In genomic region chr1:97918495-97918894, GRCm38 (mm10) we compare ENCODE assay signal across 9 mouse cellular contexts.
A peak's percentile ranks its signal among the peaks of the same experiment; 100 is the strongest.
DNase-seq lines count a peak whose midpoint lies in the region; ATAC-seq and TF ChIP-seq lines count a peak whose summit lies in the region.
"Had no signal": no experiment of that assay in that cellular context is flagged by ENCODE, and none has a peak within 500 bp of the region (broad histone marks: within the 10 kb centered on the region; RNA-seq: fewer than 3 reads in every experiment).

No protein-coding gene starts in this region.

- no peaks in the 10 kb centered on the region for H3K27me3 ChIP-seq in intestine, embryonic 15.5 days (replicated peaks)
- no peaks in the 10 kb centered on the region for H3K27me3 ChIP-seq in lung, embryonic 14.5 days (ENCODE audit: insufficient read depth, low read length)

- no peak overlapping the region for H3K9ac ChIP-seq in intestine, embryonic 15.5 days
- H3K9ac ChIP-seq in lung, embryonic 14.5 days = no peak overlapping the region

- 0 out of 2 replicates have a peak, but pooled peaks cover 2% of the 10 kb centered on the region for H3K4me1 ChIP-seq in intestine, embryonic 15.5 days (replicated peaks)
- peaks cover 4% of the 10 kb centered on the region; the same call in 1 of the 2 replicates for H3K4me1 ChIP-seq in lung, embryonic 14.5 days (ENCODE audit: insufficient read depth)

- DNase-seq in 416B (ENCODE audit: low read depth) = peak; percentile 21
- peak; percentile 38 for DNase-seq in T-cell, adult 2 months (ENCODE audit: low spot score)
- peak; percentile 87 for DNase-seq in lung, embryonic 14.5 days
- DNase-seq in B cell, adult 2 months = no peak
- no peak for DNase-seq in frontal cortex, postnatal 25 days (ENCODE audit: low spot score in 2 of 2)
- DNase-seq in Muller cell, postnatal 12 days (ENCODE audit: inconsistent ontology term) = no peak

- no peaks in the 10 kb centered on the region for H3K9me3 ChIP-seq in intestine, embryonic 15.5 days
- no peaks in the 10 kb centered on the region for H3K9me3 ChIP-seq in lung, embryonic 14.5 days (ENCODE audit: low read depth, low read length)

- 23% methylated on average over 8 of the region's 8 CpGs for WGBS in intestine, embryonic 15.5 days
- WGBS in lung, embryonic 14.5 days = 5% methylated on average over 8 of the region's 8 CpGs

- H3K4me2 ChIP-seq in intestine, embryonic 15.5 days (replicated peaks) = no peak overlapping the region
- peak overlapping the region; percentile 29 for H3K4me2 ChIP-seq in lung, embryonic 14.5 days

- no peak for TF ChIP-seq CTCF in lung, embryonic 14.5 days (IDR thresholded peaks at IDR 0.05; ENCODE audit: low read depth)

- no peak overlapping the region for H3K27ac ChIP-seq in intestine, embryonic 15.5 days
- H3K27ac ChIP-seq in lung, embryonic 14.5 days (ENCODE audit: low read depth) = no peak overlapping the region
- H3K27ac ChIP-seq: macrophage had no signal

- ATAC-seq in intestine, embryonic 15.5 days = peak; percentile 86
- ATAC-seq in lung, embryonic 14.5 days (ENCODE audit: insufficient read depth) = peak; percentile 96
- ATAC-seq in inflammation-experienced regulatory T-cells, adult 6 months = no peak

- no peak overlapping the region for H3K4me3 ChIP-seq in intestine, embryonic 15.5 days (replicated peaks)
- no peak overlapping the region for H3K4me3 ChIP-seq in lung, embryonic 14.5 days (ENCODE audit: low read depth, low read length)

- H3K36me3 ChIP-seq in intestine, embryonic 15.5 days = no peaks in the 10 kb centered on the region
- no peaks in the 10 kb centered on the region for H3K36me3 ChIP-seq in lung, embryonic 14.5 days (ENCODE audit: insufficient read depth)

Comparison
In these comparisons a context has a peak if more than half of its experiments do, and no peak if none do; other contexts are left out.
1. DNase-seq: peak in 416B (single experiment), T-cell, adult 2 months (single experiment) and lung, embryonic 14.5 days (single experiment); none in B cell, adult 2 months (0 of 2), frontal cortex, postnatal 25 days (0 of 2) and Muller cell, postnatal 12 days (single experiment).